Mouse (Mus musculus) kidney, adult 10 weeks (tissue): Measurements from ENCODE around the gene Padi2. TPM values are rescaled to one million over a fixed set of nuclear protein-coding genes. Genes with fewer than 3 reads are reported as not detected.

ENCODE experiments used
- polyA plus RNA-seq: library from polyadenylated mRNA; stranded (reverse); fragments of 350-450 nt; fragmentation: Illumina TruSeq; extraction: RNeasy Lipid Tissue Mini Kit (QIAGEN cat#74804); gene quantifications from one replicate; pipeline ENCODE4 v1.2.3, GENCODE M21; 2014; ENCODE audit warnings: low read depth, low replicate concordance

Gene Padi2
- polyA plus RNA-seq = 1.1 TPM

DNA sequence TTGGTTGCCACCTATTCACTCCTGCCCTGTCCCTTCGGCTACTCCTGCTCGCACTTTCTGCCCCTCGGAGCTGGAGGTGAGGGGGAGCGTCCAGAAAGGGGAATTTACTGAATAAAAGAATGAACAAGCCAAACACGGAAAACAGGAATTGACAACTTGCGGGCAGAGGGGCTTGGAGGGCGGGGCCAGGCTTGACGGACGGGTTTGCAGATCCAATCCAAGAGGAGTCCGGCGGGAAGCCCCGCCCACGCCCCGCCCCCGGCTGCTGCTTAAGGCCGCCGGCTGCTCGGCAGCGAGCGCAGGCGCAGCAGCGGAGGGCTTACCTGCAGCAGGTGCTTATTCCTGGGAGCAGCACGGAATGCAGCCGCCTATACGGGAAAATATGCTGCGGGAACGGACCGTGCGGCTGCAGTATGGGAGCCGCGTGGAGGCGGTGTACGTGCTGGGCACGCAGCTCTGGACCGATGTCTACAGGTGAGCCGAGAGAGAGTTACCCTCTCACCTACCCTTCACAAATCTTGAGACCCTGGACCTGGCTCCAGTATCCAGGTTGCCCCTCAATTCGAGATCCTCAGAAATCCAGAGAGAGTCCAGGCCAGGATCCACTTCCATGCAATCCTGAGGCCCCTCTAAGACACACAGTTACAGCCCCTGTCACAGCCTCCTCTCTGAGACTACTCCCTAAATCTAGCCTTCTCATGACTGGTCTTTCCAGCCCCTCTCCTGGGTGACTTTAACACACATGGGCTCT lies at the start of gene Padi2:
Gene Padi2 (plus strand): TSS at position 269 of the 751 bp plus-strand sequence.

DNA sequence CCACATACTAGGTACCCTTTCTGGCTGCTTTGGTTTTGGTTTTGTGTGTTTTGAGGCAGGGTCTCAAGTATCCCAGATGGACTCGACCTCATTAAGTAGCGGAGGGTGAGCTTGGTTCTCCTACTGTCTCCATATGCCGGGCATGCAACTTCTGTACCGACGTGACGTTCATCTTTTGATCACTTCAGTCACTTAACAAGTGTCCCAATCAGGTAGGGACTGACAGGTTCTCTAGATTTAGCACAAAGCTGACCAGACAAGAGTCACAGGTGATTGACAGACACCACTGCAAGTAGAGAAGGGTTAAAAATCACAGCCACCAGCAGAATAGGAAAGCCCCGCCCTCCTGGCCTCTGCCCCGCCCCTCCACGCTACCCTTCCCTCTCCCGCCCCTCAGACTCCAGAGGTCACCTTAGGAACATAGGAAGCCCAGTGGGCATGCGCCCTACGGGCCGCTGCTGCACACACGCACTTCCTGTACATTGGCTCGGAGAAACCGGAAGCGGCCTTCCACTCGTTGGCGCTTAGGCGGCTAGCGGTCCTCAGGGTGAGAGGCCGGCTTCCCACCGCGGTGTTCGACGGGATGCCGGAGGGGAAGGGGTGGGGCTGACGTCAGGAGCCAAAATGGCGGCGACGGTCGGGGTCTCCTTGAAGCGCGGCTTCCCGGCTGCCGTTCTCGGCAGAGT lies 54.8 kb downstream of the Padi2 start, which contains the start of gene Sdhb:
Gene Sdhb (plus strand): TSS at position 423 of the 686 bp plus-strand sequence.

DNA sequence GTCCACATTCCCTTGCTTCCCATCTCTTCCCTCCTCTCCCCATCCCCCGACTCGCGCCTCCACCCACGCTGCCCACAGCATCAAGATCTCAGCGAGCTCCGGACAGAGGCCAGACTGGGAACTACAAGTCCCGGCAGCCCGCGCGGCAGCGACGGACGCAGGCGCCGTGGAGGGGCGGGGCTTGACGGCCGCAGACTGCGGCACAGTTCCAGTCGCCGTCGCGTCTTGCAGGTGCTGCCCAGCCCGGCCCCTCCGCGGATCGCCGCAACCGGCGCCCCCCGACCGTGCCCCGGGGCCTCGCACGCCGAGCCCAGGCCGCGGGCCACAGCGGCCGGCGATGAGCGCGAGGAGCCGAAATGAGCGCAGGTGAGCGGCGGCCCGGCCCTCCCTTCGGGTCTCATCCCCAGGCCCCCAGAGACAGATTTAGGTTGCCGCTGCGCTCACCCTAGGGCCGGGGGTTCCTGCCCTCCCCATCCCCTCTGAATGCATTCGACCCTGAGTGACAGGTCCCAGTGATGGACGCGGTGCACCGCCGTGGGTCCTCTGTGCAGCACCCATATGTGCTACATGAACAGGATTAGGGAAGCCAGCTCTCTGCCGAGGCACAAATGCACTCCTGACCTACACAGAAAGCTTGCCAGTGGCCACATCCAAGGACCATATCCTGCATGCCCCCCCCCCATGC lies 80.7 kb downstream of the Padi2 start, which contains the start of gene Atp13a2:
Gene Atp13a2 (plus strand): TSS at position 163 of the 685 bp plus-strand sequence.

Other genes starting within 250 kb of the Padi2 start
- 7.3 TPM for gene Arhgef10l, start 240.3 kb upstream of the Padi2 start, polyA plus RNA-seq
- gene Rcc2, start 205.8 kb upstream of the Padi2 start, polyA plus RNA-seq = 2.3 TPM
- gene Padi6, start 163.7 kb upstream of the Padi2 start, polyA plus RNA-seq = not detected
- not detected for gene Padi4, start 132.1 kb upstream of the Padi2 start, polyA plus RNA-seq
- gene Padi3, start 95.7 kb upstream of the Padi2 start, polyA plus RNA-seq = not detected
- not detected for gene Padi1, start 60.6 kb upstream of the Padi2 start, polyA plus RNA-seq
- gene Sdhb, start 54.9 kb downstream of the Padi2 start, polyA plus RNA-seq = 149 TPM
- gene Atp13a2, start 80.5 kb downstream of the Padi2 start, polyA plus RNA-seq = 0.93 TPM
- gene Mfap2, start 104.1 kb downstream of the Padi2 start, polyA plus RNA-seq = not detected
- not detected for gene Crocc, start 154.2 kb downstream of the Padi2 start, polyA plus RNA-seq
- gene Necap2, start 172.0 kb downstream of the Padi2 start, polyA plus RNA-seq = 5.8 TPM
- not detected for gene Spata21, start 182.0 kb downstream of the Padi2 start, polyA plus RNA-seq
- gene Szrd1, start 233.4 kb downstream of the Padi2 start, polyA plus RNA-seq = 19.0 TPM
- gene Fbxo42, start 241.6 kb downstream of the Padi2 start, polyA plus RNA-seq = 3.4 TPM